Mouse (Mus musculus) spleen, postnatal 14 days (tissue): ENCODE data around the gene Cerkl.

Experiments
- DNase-seq, 2 experiments: peaks; one replicate each; pipeline ENCODE4 v3.0.0; 2021 to 2022; ENCODE audit warnings: low spot score in 2 of 2

The Cerkl gene

GRCm38 (mm10) chr2:79316182-79316880, 140.3 kb downstream of the Cerkl start:
- DNase-seq: no peak

- DNase-seq: no peak
Measured at GRCm38 (mm10) chr2:79315108-79315507, 141.5 kb downstream of the Cerkl start.

GRCm38 (mm10) chr2:79312499-79312898, 144.1 kb downstream of the Cerkl start:
- DNase-seq: no peak

- no peak for DNase-seq
Measured at GRCm38 (mm10) chr2:79309454-79310118, 147.0 kb downstream of the Cerkl start.

GRCm38 (mm10) chr2:79307549-79307948, 149.0 kb downstream of the Cerkl start:
- DNase-seq: no peak

- no peak for DNase-seq
Measured at GRCm38 (mm10) chr2:79302398-79302797, 154.2 kb downstream of the Cerkl start.

- DNase-seq: no peak
Measured at GRCm38 (mm10) chr2:79292431-79292830, 164.2 kb downstream of the Cerkl start.

GRCm38 (mm10) chr2:79291922-79292321, 164.7 kb downstream of the Cerkl start:
- no peak for DNase-seq

- no peak for DNase-seq
Measured at GRCm38 (mm10) chr2:79290149-79290548, 166.4 kb downstream of the Cerkl start.

- DNase-seq: no peak
Measured at GRCm38 (mm10) chr2:79284206-79284605, 172.4 kb downstream of the Cerkl start.
